Mouse (Mus musculus) neural tube, embryonic 12.5 days (tissue): ENCODE data around the gene Als2cl. TPM values are rescaled to one million over a fixed set of nuclear protein-coding genes. Genes with fewer than 3 reads are reported as not detected.
A peak's percentile ranks its signal among the peaks of the same experiment; 100 is the strongest.

ENCODE experiments used
- ATAC-seq: fragments of 200-750 bp; cut with Nextera tagmentation; 2 replicates; pipeline ENCODE4 v1.8.0; 2017; ENCODE audit warnings: low read depth, mild to moderate bottlenecking, moderate TSS enrichment, moderate library complexity; ENCODE audit not compliant: low FRiP score
- H3K27ac ChIP-seq: fragments of 300-500 bp; sonication (generic); 2 replicates; pipeline ENCODE4 v1.5.1; 2016
- H3K27me3 ChIP-seq: fragments of 300-500 bp; sonication (generic); replicated peaks from 2 replicates; pipeline ENCODE4 v1.6.1; 2016; ENCODE audit warnings: mild to moderate bottlenecking
- H3K36me3 ChIP-seq: fragments of 300-500 bp; sonication (generic); 2 replicates; pipeline ENCODE4 v1.6.1; 2016; ENCODE audit warnings: mild to moderate bottlenecking
- H3K4me1 ChIP-seq: fragments of 300-500 bp; sonication (generic); 2 replicates; pipeline ENCODE4 v1.6.1; 2016
- H3K4me2 ChIP-seq: fragments of 300-500 bp; sonication (generic); replicated peaks from 2 replicates; pipeline ENCODE4 v1.6.1; 2016; ENCODE audit warnings: mild to moderate bottlenecking
- H3K4me3 ChIP-seq: fragments of 300-500 bp; sonication (generic); 2 replicates; pipeline ENCODE4 v1.5.1; 2016
- H3K9ac ChIP-seq: fragments of 300-500 bp; sonication (generic); 2 replicates; pipeline ENCODE4 v1.6.1; 2016; ENCODE audit warnings: mild to moderate bottlenecking
- H3K9me3 ChIP-seq: fragments of 300-500 bp; sonication (generic); 2 replicates; pipeline ENCODE4 v1.6.1; 2016; ENCODE audit warnings: mild to moderate bottlenecking
- WGBS: fragments of 180-500 bp; shearing (Covaris S2); methylation state at CpG from one replicate; pipeline ENCODE4 v1.1.7; 2016; 5-methylcytosine and 5-hydroxymethylcytosine counted together
- polyA plus RNA-seq: library from polyadenylated mRNA; unstranded; fragments of >200 nt; fragmentation: Nextera tagmentation; extraction: Ambion mirVana; gene quantifications from 2 replicates; pipeline ENCODE4 v1.2.1, GENCODE M21; 2016

Als2cl gene
- polyA plus RNA-seq, 1 experiment from 2014 or later: 1.2 TPM

- Histone ChIP-seq H3K4me1 (no peaks in the 10 kb centered on the region; the same call in 1 of the 2 replicates), H3K27me3 (peaks cover under 1% of the 10 kb centered on the region; the same call in 1 of the 2 replicates)
- 64% methylated on average over 9 of the region's 9 CpGs for WGBS
Measured at GRCm38 (mm10) chr9:110887388-110888303, 8.0 kb downstream of the Als2cl start.

GRCm38 (mm10) chr9:110888935-110889334 is 9.3 kb downstream of the Als2cl start:
- no peak overlapping the region for H3K4me2 ChIP-seq
- no peaks in the 10 kb centered on the region; the same call in 1 of the 2 replicates for H3K4me1 ChIP-seq
- no peaks in the 10 kb centered on the region for H3K9me3 ChIP-seq
- WGBS: 91% methylated on average over 14 of the region's 14 CpGs
- no peak for ATAC-seq
- no peak overlapping the region for H3K4me3 ChIP-seq
- no peaks in the 10 kb centered on the region for H3K36me3 ChIP-seq
- no peaks in the 10 kb centered on the region; the same call in 1 of the 2 replicates for H3K27me3 ChIP-seq
- no peak overlapping the region for H3K27ac ChIP-seq
- no peak overlapping the region for H3K9ac ChIP-seq

More at GRCm38 (mm10) chr9:110887388-110888303, 8.0 kb downstream of the Als2cl start:
- Histone ChIP-seq H3K36me3 (no peaks in the 10 kb centered on the region), H3K9ac (no peak overlapping the region), H3K4me3 (no peak overlapping the region), H3K4me2 (no peak overlapping the region), H3K27ac (no peak overlapping the region), H3K9me3 (no peaks in the 10 kb centered on the region)
- no peak for ATAC-seq

GRCm38 (mm10) chr9:110890026-110890783 is 10.5 kb downstream of the Als2cl start:
- Histone ChIP-seq H3K27ac (no peak overlapping the region), H3K4me2 (no peak overlapping the region), H3K36me3 (no peaks in the 10 kb centered on the region), H3K4me1 (no peaks in the 10 kb centered on the region; the same call in 1 of the 2 replicates), H3K27me3 (no peaks in the 10 kb centered on the region; the same call in 1 of the 2 replicates), H3K4me3 (no peak overlapping the region), H3K9ac (no peak overlapping the region), H3K9me3 (no peaks in the 10 kb centered on the region)
- ATAC-seq: no peak
- 17% methylated on average over 21 of the region's 21 CpGs for WGBS

GRCm38 (mm10) chr9:110891077-110891828 is 11.6 kb downstream of the Als2cl start:
- Histone ChIP-seq H3K4me2 (no peak overlapping the region), H3K36me3 (no peaks in the 10 kb centered on the region), H3K9me3 (no peaks in the 10 kb centered on the region), H3K9ac (no peak overlapping the region), H3K4me1 (peaks cover 7% of the 10 kb centered on the region), H3K27me3 (no peaks in the 10 kb centered on the region), H3K27ac (no peak overlapping the region), H3K4me3 (no peak overlapping the region)
- WGBS: 78% methylated on average over 12 of the region's 12 CpGs
- no peak for ATAC-seq

GRCm38 (mm10) chr9:110892552-110892951 is 12.9 kb downstream of the Als2cl start:
- H3K4me1 ChIP-seq: peaks cover 7% of the 10 kb centered on the region
- no peak overlapping the region for H3K4me3 ChIP-seq
- H3K4me2 ChIP-seq: no peak overlapping the region
- no peak for ATAC-seq
- WGBS: 86% methylated on average over 3 of the region's 3 CpGs
- H3K9me3 ChIP-seq: no peaks in the 10 kb centered on the region
- no peak overlapping the region for H3K9ac ChIP-seq
- no peaks in the 10 kb centered on the region for H3K36me3 ChIP-seq
- H3K27me3 ChIP-seq: no peaks in the 10 kb centered on the region
- H3K27ac ChIP-seq: no peak overlapping the region

GRCm38 (mm10) chr9:110893429-110893828 is 13.8 kb downstream of the Als2cl start:
- H3K36me3 ChIP-seq: no peaks in the 10 kb centered on the region
- ATAC-seq: no peak
- H3K27ac ChIP-seq: no peak overlapping the region
- no peak overlapping the region for H3K4me2 ChIP-seq
- no peaks in the 10 kb centered on the region for H3K27me3 ChIP-seq
- H3K4me3 ChIP-seq: no peak overlapping the region
- no peaks in the 10 kb centered on the region for H3K9me3 ChIP-seq
- no peak overlapping the region for H3K9ac ChIP-seq
- peaks cover 7% of the 10 kb centered on the region for H3K4me1 ChIP-seq
- 72% methylated on average over 10 of the region's 10 CpGs for WGBS

GRCm38 (mm10) chr9:110895507-110895906 is 15.8 kb downstream of the Als2cl start:
- no peak overlapping the region for H3K4me3 ChIP-seq
- no peaks in the 10 kb centered on the region for H3K36me3 ChIP-seq
- no peak for ATAC-seq
- H3K27me3 ChIP-seq: no peaks in the 10 kb centered on the region
- H3K9me3 ChIP-seq: no peaks in the 10 kb centered on the region
- WGBS: 56% methylated on average over 5 of the region's 5 CpGs
- H3K9ac ChIP-seq: no peak overlapping the region
- no peak overlapping the region for H3K27ac ChIP-seq
- H3K4me2 ChIP-seq: peak overlapping the region; percentile 39; the same call in 1 of the 2 replicates
- H3K4me1 ChIP-seq: peaks cover 7% of the 10 kb centered on the region

- H3K27ac ChIP-seq: no peak overlapping the region
- WGBS: 8% methylated on average over 7 of the region's 7 CpGs
- no peaks in the 10 kb centered on the region for H3K27me3 ChIP-seq
- H3K36me3 ChIP-seq: no peaks in the 10 kb centered on the region
- no peaks in the 10 kb centered on the region for H3K9me3 ChIP-seq
- no peak overlapping the region for H3K9ac ChIP-seq
- peaks cover 7% of the 10 kb centered on the region for H3K4me1 ChIP-seq
- peak overlapping the region; percentile 39; the same call in 1 of the 2 replicates for H3K4me2 ChIP-seq
- ATAC-seq: no peak
- H3K4me3 ChIP-seq: no peak overlapping the region
Measured at GRCm38 (mm10) chr9:110895994-110896393, 16.3 kb downstream of the Als2cl start.

GRCm38 (mm10) chr9:110896595-110896994 is 16.9 kb downstream of the Als2cl start:
- WGBS: 7% methylated on average over 6 of the region's 6 CpGs
- no peak overlapping the region for H3K9ac ChIP-seq
- H3K27me3 ChIP-seq: no peaks in the 10 kb centered on the region
- peak; percentile 49 for ATAC-seq
- peaks cover 7% of the 10 kb centered on the region for H3K4me1 ChIP-seq
- H3K27ac ChIP-seq: no peak overlapping the region
- H3K4me2 ChIP-seq: peak overlapping the region; percentile 39
- no peaks in the 10 kb centered on the region for H3K36me3 ChIP-seq
- H3K9me3 ChIP-seq: no peaks in the 10 kb centered on the region
- no peak overlapping the region for H3K4me3 ChIP-seq

- Histone ChIP-seq H3K4me2 (no peak overlapping the region), H3K27me3 (no peaks in the 10 kb centered on the region), H3K4me1 (peaks cover 7% of the 10 kb centered on the region; the same call in 1 of the 2 replicates), H3K9ac (no peak overlapping the region), H3K4me3 (no peak overlapping the region), H3K27ac (no peak overlapping the region), H3K9me3 (no peaks in the 10 kb centered on the region), H3K36me3 (no peaks in the 10 kb centered on the region)
- 61% methylated on average over 10 of the region's 10 CpGs for WGBS
- no peak for ATAC-seq
Measured at GRCm38 (mm10) chr9:110899451-110900008, 19.9 kb downstream of the Als2cl start.

- ATAC-seq: no peak
- WGBS: 89% methylated on average over 6 of the region's 6 CpGs
Measured at GRCm38 (mm10) chr9:110901204-110901603, 21.5 kb downstream of the Als2cl start.

More at GRCm38 (mm10) chr9:110901204-110901603, 21.5 kb downstream of the Als2cl start:
- Histone ChIP-seq H3K4me2 (no peak overlapping the region), H3K4me3 (no peak overlapping the region), H3K9me3 (no peaks in the 10 kb centered on the region), H3K4me1 (no peaks in the 10 kb centered on the region), H3K36me3 (no peaks in the 10 kb centered on the region), H3K27ac (no peak overlapping the region), H3K27me3 (no peaks in the 10 kb centered on the region), H3K9ac (no peak overlapping the region)
